Mouse (Mus musculus) bone marrow macrophage, adult 2 months (primary cell): Measurements from ENCODE around the gene Actg2. TPM values are rescaled to one million over a fixed set of nuclear protein-coding genes. Genes with fewer than 3 reads are reported as not detected.
A peak's percentile ranks its signal among the peaks of the same experiment; 100 is the strongest.

Experiments
- H3K27ac ChIP-seq: 2 replicates; pipeline ENCODE4 v1.5.1; 2012; ENCODE audit warnings: low read depth, low read length; ENCODE audit not compliant: insufficient read depth
- H3K4me1 ChIP-seq: 2 replicates; pipeline ENCODE4 v1.6.1; 2012; ENCODE audit warnings: low read length; ENCODE audit not compliant: control insufficient read depth, insufficient read depth
- H3K4me3 ChIP-seq: 2 replicates; pipeline ENCODE4 v1.5.1; 2012; ENCODE audit warnings: mild to moderate bottlenecking, low read length, moderate library complexity; ENCODE audit not compliant: insufficient read depth
- CTCF ChIP-seq: IDR thresholded peaks from 2 replicates; pipeline ENCODE4 v1.5.1; 2012; ENCODE audit warnings: low read depth, mild to moderate bottlenecking, low read length, moderate library complexity
- POLR2A ChIP-seq: IDR thresholded peaks from 2 replicates; pipeline ENCODE4 v1.6.1; 2012; ENCODE audit warnings: mild to moderate bottlenecking, low read depth, low read length, borderline replicate concordance
- polyA plus RNA-seq: library from polyadenylated mRNA; stranded (reverse); fragments of >200 nt; gene quantifications from 2 replicates; pipeline ENCODE4 v1.2.4, GENCODE M21; 2012; ENCODE audit not compliant: missing spikeins, insufficient read depth, insufficient read length

Gene Actg2
- polyA plus RNA-seq, 1 experiment = 4.7 TPM

DNA sequence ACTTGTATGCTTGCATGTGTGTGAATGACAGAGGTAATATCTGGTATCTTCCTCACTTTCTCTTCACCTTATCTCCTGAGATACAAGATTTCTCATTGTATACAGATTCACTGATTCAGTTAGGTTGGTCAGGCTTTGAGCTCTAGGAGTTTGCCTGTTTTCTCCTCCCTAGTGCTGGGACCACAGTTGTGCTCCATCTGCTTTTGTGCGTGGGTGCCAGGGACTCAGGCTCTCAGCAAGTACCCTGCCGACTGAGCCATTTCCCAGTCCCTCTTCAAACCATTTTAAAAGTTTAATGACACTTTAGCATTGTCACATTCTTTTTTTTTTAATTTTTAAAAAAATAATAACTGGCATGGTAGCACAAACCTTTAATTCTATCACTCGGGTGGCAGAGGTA is 20.9 kb downstream of the Actg2 start:
- H3K4me1 ChIP-seq = peaks cover 2% of the 10 kb centered on the region; the same call in 1 of the 2 replicates
- TF ChIP-seq CTCF = no peak
- no peak for TF ChIP-seq POLR2A
- no peak overlapping the region for H3K4me3 ChIP-seq
- H3K27ac ChIP-seq = no peak overlapping the region

DNA sequence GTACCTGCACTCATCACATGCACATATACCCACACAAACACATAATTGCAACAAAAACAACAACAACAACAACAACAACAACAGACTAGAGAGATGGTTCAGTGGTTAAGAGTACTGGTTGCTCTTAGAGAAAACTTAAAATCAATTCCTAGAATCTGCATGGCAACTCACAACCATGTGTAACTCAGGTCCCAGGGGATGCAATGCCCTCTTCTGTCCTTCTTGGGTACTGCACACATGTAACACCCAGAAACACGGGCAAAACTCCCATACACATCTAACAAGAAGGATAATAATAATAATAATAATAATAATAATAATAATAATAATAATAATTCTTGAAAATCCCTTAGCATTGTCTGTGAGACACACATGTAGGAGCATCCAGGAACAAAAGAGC is 23.6 kb downstream of the Actg2 start:
- Histone ChIP-seq H3K4me1 (no peaks in the 10 kb centered on the region), H3K27ac (no peak overlapping the region)

DNA sequence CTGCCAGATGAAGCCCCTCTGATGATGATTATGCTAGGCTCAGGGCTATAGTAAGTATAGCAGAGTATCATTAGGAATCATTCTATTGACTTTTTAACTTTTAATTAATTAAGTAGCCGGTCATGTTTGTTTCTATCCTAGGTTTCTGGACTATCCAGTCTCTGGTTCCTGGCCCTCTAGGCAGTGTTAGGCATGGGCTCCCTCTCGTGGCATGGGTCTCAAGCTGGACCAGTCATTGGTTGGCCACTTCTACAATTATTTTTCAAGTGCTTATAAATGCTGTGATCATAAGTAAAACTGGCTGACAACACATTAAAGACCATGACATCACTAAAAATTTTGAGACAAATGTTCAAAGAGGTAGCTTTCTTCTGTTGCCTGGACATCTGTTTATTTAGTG is 25.9 kb downstream of the Actg2 start:
- Histone ChIP-seq H3K27ac (no peak overlapping the region), H3K4me1 (peaks cover 7% of the 10 kb centered on the region), H3K4me3 (no peak overlapping the region)
- TF ChIP-seq POLR2A (no peak), CTCF (no peak)

More for the DNA sequence above, 23.6 kb downstream of the Actg2 start:
- TF ChIP-seq CTCF (no peak), POLR2A (no peak)
- H3K4me3 ChIP-seq = no peak overlapping the region

DNA sequence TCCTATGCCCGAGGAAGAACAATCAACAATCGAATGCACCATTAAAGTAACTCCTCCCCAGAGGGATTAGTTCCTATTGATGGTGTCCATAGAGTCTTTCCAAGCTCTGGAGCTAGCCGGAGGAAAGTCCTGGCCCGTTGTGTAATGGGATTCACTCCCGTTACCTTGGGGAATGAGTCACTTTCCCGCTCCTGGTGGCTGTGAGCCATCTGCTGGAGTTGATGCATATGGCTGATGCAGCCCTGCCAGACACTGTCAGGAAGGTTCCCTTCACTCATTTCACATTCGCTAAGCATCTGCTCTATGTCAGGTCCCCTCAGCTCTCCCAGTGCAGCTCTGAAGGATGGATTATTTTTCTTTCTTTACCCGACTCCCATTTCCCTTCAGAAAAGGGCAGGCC is 26.6 kb downstream of the Actg2 start:
- Histone ChIP-seq H3K4me3 (no peak overlapping the region), H3K4me1 (peaks cover 14% of the 10 kb centered on the region), H3K27ac (no peak overlapping the region)
- no peak for TF ChIP-seq CTCF
- no peak for TF ChIP-seq POLR2A

DNA sequence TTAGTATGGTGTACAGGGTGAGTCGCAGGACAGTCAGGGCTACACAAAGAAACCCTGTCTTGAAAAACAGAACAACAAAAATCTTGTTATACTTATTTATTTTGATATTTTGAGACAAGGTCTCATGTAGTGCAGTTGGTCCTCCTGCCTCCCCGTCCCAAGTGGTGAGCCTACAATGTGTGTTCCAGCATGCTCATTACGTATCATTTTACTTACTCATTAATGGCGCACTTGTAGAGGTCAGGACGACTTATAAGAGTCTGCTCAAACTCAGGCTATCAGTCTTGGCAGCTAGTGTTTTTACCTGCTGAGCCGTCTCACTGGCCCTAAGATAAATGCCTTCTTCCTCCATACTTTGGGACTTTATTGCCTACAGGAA is 28.9 kb downstream of the Actg2 start:
- Histone ChIP-seq H3K4me3 (peak overlapping the region; percentile 43), H3K27ac (peak overlapping the region; percentile 42), H3K4me1 (peaks cover 30% of the 10 kb centered on the region)

DNA sequence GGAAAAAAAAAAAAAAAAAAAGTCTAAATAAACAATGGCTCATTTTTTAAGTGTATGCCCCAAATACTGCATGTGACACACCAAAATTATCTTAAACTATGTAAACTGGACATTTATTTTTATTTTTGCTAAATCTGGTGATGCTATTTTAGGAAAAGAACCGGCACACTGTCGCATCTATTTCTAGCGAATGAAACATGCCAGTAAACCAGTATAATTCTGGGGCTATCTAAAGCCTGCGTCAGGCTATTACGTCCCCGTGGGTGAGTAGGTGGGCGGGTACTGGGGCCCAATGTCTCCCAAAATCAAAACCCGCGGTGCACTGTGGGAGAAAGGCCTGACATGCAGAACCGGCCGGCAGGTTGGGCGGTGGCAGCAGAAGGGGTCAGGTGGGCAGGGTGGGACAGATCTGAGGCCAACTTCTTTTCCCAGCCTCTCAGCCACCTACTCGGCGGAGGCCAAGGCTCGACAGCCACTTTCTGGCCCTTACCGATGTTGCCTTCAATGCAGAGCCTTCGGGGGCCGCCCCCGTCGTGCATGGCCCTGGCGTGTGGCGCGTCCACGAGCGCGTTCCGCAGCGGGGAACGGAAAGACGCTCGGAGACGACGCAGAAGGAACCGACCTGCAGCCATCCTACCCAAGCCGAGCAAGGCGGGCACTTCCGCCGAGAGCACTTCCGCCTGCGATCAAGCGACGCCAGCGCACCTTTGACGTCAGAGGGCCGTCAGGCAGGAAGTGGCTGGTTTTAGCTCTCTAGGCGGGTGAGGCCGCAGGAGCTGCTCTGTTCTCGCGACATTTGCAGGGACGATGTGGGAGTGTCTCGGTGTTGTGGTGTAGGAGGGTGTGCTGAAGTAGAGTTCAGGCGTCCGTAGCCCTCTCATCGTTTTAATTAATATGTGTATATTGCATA is 29.6 kb downstream of the Actg2 start, which contains the start of gene Dguok:
Gene Dguok (minus strand): TSS at position 712 of the 910 bp plus-strand sequence.
- peak within 1 kb of the TSS; percentile 79 for H3K4me3 ChIP-seq
- peaks cover 35% of the 10 kb centered on the region for H3K4me1 ChIP-seq
- TF ChIP-seq CTCF (no peak), POLR2A (0 out of 2 replicates have a peak, but pooled peaks have one; percentile 14)
- peak within 1 kb of the TSS; percentile 97 for H3K27ac ChIP-seq

More for the DNA sequence above, 28.9 kb downstream of the Actg2 start:
- TF ChIP-seq POLR2A (no peak), CTCF (no peak)

DNA sequence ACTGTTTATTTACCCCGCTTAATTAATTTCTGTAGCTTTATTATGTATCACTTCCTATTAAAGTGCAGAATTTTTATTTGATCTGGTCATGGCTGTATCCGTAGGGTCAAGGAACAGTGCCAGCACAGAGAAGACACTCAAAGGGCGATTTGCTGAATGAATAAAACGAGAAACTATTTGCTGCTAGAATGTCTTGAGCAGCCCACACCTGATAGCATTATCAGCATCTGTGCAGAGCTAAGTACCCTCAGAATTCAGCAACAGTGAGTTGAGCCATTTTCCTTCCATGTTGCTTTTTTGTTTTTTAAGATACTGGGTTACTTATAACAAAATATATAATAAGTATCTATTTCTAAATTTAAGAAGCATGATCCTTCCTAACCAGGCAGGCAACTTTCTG is 30.5 kb downstream of the Actg2 start:
- Histone ChIP-seq H3K4me3 (peak overlapping the region; percentile 79; the same call in 1 of the 2 replicates), H3K4me1 (peaks cover 39% of the 10 kb centered on the region), H3K27ac (peak overlapping the region; percentile 97)
- TF ChIP-seq POLR2A = no peak
- TF ChIP-seq CTCF = no peak

- Histone ChIP-seq H3K27ac (peak overlapping the region; percentile 96), H3K4me3 (no peak overlapping the region), H3K4me1 (peaks cover 39% of the 10 kb centered on the region)
- TF ChIP-seq POLR2A = no peak
- TF ChIP-seq CTCF = no peak
These were observed 32.7 kb downstream of the Actg2 start for GRCm38 (mm10) chr6:83503361-83503760.

DNA sequence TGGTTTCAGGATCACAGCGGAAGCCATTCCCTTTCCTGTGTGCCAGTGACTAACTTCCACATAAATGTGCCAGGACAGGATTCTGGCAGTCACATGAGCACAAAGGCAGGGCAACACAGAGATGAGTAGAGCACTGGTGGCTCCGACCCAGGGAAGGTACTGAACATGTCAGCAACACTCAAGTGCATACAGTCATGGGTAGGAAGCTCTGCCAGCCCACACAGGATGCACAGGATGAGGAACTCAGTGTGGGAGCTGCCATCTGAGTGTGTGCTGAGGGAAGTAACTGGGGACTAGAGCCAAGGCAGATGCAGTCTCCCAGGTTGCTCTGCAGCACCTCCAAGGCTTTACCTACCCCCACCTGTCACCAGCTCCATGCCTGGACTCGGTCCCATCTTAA is 33.4 kb downstream of the Actg2 start:
- Histone ChIP-seq H3K4me3 (peak overlapping the region; percentile 5), H3K27ac (peak overlapping the region; percentile 96), H3K4me1 (peaks cover 39% of the 10 kb centered on the region)
- no peak for TF ChIP-seq CTCF
- no peak for TF ChIP-seq POLR2A
